Mouse (Mus musculus) ovary, adult 18-20 months (tissue): ENCODE results near the gene 1700102P08Rik.
A peak's percentile ranks its signal among the peaks of the same experiment; 100 is the strongest.

Experiments used
- DNase-seq: peaks from one replicate; pipeline ENCODE4 v3.0.0; 2022; ENCODE audit warnings: low spot score, mixed read lengths

1700102P08Rik gene

DNA sequence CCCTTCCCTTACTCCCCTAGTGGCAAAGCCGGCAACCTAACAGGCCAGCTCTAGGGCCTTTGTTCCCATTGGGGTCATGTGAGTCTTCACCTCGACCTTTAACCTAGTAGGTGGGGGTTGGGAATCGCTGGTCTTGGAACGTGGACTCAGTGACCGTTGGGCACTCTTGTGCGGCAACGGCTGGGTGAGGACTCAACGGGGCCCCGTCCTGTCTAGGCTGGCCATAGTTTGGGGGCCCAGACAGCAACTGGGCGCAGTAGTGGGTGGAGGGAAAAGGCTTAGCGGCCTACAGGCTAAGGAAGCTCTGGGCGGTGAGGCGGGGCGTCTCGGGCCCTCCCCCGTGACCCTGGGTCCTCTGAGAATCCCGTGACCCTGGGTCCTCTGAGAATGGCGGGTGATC is at the start of gene 1700102P08Rik:
Gene 1700102P08Rik (plus strand): TSS at position 130 of the 400 bp plus-strand sequence.
- DNase-seq: no peak

DNA sequence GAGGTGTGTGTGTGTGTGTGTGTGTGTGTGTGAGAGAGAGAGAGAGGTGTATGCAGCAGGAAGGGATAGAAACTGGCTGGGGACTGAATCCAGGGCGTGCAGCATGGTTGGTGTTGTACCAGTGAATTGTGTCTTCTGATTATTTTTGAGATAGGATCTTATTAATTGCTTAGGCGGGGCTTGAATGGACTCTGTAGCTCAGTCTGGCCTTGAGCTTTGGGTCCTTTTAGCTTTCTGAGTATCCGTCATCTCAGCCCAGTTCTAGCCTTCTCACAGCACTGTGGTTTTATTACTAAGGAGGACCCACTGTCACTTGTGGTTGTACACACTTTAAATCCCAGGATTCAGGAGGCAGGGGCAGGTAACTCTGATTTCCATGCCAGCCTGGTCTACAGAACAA is 49.3 kb upstream of the 1700102P08Rik start:
- no peak for DNase-seq

DNA sequence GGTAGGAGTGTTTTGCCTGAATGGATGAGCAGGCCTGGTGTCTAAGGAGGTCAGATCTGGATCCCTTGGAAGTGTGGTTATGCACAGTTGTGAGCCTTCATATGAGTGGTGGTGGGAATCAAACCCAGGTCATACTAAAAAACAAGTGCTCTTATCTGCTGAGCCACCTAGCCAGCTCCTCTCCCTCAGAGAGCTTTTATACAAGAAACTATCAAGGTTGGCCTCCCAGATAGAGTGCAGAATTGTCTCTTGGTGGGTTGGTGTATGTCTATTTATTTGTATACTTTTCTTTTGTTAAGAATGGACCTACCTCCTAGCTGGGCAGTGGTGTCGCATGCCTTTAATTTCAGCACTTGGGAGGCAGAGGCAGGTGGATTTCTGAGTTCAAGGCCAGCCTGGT is 48.8 kb upstream of the 1700102P08Rik start:
- DNase-seq: no peak

DNA sequence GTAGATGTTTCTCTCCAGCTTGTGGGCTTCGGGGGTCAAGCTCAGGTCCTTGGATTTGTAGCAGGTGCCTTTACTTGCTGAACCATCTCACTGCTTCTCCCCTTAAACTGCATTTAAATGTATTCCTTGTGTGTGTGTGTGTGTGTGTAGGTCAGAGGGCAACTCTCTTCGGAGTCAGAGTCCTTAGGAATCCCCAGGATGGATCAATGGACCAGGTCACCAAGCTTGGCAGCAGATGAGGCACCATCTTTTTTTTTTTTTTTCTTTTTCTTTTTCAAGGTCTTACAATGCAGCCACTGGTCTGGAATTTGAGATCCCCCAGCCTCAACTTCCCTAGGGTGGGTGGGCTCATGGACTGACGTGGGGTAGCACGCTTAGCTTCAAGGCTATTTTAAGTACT is 48.1 kb upstream of the 1700102P08Rik start:
- DNase-seq: no peak

DNA sequence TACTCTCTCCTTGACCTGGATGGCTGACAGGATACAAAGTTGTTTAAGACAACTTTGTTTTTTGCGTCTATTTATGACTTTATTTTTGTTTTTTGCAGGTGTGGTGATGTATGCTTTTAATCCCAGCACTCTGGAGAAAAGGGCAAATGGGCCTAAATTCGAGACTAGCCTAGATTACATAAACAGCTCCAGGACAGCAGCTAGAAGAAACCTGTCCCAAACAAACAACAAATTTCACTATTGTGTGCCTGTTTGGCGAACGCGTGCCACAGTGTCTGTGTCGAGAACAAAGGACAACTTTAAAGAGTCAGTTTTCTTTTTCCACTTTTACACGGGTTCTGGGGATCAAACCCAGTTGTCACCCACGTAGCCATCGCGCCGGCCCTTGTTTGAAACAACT is 45.6 kb upstream of the 1700102P08Rik start:
- no peak for DNase-seq

DNA sequence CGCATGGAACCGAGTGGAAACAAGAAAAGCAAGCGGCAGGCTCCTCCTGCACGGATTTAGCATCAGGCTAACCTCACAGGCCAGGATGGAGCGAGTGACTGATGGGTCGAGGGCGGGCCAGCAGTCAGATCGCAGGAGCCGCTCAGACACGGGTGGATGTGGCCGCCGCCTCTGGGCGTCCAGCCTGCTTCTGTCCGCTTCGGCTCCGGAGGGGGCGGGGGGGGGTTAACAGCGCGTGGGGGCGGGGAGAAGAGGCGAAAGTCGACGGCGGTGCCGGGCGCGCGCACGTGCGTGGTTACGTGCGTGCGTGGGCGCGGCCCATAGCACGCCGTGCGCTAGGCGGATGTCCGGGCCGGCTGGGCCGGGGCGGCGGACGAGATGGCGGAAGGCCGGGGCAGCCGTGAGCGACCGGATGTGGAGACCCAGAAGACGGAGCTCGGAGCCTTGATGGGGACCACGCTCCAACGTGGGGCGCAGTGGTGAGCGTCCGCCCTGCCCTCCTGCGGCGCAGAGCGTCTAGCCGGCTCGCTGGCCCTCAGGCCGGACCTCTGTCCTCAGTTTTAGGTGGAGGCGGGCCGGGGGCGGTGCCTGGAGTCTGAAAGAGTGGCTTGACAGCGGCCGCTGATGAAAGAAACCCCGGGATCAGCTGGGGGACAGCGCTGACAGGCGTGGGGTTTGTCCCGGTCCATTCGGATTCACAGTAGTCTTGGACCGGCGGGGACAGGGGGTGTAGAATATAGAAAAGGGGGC is 44.9 kb upstream of the 1700102P08Rik start, which contains the start of gene Usp4:
Gene Usp4 (plus strand): TSS at position 314 of the 750 bp plus-strand sequence.
- DNase-seq: peak; percentile 80

DNA sequence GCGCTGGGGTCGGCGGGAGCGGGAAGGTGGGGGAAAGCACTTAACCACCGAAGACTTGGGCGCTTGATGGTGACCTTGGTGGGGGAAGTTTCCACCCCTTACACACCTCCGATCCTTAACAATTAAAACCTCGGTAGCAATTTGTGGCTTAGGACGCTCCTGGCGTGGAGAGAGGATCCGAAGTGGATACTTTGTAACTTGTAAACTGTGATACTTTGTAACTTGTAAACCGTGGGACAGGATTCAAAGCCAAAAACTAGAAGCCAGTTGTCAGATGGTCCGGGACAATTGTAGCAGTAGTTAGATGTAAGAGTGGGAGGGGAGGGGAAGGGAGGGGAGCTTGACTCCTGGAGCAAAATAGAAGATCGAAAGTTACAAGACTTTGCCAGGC is 44.3 kb upstream of the 1700102P08Rik start:
- no peak for DNase-seq

DNA sequence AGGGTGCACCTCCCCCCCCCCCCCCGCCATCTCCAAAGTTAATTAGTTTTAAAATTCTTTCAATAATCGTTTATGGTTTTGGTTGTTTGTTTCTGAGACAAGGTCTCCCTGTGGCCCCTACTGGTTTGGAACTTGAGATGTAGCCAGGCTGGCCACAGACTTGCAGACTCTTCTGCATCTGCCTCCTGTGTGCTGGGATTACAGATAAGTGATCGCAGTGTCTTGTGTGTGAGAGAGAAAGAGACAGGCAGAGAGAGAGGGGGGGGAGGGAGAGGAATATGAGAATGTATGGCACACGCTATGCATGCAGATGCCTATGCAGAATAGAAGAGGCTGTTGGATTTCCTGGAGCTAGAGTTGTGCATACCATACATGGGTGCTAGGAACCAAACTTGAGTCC is 42.9 kb upstream of the 1700102P08Rik start:
- DNase-seq: no peak

DNA sequence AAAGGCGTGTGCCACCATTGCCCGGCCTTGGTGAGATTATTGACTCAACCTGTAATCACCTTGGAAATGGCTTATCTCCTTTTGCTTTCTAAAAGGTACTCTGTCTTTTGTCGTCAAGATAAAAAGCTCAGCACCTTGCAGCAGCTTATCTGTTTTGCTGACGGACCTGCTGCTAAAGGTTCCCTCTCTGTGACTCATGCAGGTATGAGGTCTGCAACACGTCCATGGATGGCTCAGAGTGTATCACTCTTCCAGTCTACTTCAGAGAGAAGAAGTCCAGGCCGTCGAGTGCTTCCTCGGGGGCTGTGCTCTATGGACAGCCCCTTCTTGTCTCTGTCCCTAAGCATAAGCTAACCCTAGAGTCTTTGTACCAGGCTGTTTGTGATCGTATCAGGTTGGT is 14.4 kb upstream of the 1700102P08Rik start:
- no peak for DNase-seq

DNA sequence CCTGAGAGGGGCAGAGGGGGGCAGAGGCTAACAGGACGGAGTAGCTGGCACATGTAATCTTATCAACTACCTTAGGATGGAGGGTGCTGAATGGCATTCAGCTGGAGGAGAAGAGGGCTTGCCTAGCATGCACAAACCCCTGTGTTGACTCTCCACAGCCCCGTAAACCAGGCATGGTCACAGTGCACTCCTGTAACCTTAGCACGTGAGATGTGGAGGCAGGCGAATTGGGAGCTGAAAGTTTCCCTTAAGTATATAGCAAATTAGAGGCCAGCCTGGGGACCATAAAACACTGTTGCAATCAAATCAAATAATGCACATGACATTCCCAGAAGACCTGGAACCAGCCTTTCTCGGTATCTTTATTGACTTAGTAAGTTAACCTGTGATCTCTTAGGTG is 13.9 kb upstream of the 1700102P08Rik start:
- no peak for DNase-seq

DNA sequence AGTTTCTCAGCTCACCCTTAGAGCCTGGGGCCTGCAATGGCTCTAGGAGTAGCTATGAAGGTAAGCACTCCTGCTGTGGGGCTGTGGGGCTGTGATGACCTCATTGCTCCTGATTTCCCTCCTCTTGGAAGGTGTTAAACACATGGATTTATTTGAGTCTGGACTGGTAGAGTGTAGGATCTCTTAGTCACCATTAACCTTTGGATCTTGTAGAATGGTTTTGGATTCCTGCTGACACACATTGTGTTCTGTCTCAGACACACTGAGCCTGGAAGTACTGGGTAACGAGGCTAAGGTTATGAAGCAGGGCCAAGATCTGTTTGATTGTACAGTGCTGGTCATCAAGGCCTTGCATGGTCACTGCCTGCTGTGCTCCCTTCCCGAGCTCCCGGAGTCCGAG is 13.3 kb upstream of the 1700102P08Rik start:
- DNase-seq: no peak

DNA sequence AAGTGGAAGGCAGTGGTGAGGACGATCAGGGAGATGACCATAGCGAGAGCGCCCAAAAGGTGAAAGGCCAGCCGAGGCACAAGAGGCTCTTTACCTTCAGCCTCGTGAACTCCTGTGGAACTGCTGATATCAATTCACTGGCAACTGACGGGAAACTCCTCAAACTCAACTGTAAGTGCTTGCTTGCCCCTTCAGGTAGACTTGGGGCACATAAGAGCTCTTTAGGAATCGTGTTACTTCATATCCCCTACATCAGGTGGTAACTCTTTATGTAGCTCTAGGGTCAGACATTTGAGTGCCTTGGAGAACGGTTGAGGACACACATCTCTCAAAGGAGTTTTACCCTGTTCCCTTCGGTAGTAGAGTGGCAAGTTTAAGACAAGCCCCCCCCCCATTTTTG is 11.2 kb upstream of the 1700102P08Rik start:
- DNase-seq: no peak

DNA sequence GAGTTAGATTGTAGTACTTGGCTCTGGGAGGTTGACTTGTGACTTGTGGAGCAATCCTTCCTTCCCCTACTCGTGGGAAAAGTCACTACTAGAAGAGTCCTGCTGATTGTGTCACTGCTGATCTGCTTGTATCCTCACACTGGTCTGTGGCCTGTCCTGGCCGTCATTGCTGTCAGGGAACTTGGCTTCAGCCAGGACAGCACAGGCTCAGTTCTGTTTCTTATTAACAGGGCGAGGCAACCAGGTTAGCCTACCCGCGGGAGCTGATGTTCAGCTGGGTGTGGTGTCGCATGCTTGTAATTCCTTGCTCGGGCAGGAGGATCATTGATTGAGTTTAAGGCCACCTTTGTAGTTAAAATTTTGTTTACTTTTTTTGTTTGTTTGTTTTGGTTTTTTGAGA is 7.6 kb upstream of the 1700102P08Rik start:
- no peak for DNase-seq

DNA sequence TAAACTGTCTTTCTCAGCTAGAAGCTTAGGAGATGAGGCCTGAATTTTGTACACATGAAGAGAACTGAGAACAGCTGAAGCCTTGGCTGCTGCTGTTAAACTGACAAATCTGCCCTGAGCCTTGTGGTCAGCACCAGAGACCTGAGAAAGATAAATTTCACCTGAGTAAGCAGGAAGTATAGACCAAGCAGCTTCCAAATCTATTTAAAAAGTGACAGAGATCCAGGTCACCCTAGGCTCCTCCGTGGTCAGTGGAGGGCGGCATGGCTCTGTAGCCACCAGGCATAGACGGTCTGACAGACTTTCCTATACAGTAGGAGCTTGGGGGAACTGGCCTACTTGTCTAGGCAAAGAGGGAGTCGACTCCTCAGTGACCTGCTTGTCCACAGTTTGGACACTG is 5.8 kb upstream of the 1700102P08Rik start:
- DNase-seq: no peak

DNA sequence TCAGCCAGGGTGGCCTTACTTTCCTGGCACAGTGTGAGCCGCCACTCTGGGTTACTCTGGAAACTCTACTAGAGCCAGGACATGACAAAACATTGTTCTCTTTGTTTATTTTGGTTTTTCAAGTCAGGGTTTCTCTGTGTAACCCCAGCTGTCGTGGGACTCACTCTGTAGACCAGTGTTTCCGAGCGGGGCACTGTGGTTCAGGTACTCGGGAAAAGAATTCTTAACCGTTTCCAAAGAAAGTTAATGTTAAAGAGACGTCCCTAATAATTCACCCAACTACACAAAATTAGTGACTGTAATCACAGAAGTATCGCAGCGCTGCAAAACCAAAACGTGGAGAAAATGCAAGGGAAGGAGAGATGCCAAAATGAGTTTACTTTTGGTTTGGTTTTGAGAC is 4.0 kb upstream of the 1700102P08Rik start:
- no peak for DNase-seq

DNA sequence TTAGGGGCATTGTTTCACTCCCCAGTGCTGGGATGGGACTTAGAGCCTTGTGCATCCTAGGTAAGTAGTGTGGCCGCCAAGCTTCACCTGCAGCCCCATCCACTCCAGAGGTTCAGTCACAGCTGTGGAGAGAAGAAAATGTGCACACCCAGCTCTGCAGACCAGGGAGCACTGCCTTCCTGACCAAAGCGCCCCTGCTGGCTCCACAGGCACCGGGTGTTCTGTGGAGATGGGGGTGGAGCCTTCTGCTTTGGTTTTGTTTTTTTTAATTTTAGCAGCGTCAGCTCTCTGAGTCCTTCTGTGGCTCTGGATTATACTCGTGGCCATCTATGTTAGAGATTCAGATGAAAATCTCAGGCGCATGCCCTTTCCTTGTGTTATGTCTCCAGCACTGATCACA is 3.4 kb upstream of the 1700102P08Rik start:
- DNase-seq: no peak

DNA sequence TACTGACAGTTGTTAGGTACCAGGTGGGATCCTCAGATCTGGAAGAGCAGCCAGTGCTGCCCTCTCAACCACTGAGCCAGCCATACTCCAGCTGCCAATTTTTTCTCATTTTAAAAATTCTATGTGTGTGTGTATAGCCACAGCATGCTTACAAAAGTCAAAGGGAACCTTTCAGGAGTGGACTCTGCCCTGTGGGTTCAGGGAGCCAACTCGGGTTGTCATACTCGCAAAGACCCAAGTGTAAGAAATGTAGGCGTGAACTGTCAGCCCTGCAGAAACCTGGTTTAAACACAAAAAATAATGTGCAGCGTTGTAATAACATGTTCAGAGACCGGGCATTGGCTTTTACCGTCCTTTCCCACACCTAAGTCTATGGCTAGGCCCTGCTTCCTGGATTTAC is 1.6 kb downstream of the 1700102P08Rik start:
- DNase-seq: no peak

DNA sequence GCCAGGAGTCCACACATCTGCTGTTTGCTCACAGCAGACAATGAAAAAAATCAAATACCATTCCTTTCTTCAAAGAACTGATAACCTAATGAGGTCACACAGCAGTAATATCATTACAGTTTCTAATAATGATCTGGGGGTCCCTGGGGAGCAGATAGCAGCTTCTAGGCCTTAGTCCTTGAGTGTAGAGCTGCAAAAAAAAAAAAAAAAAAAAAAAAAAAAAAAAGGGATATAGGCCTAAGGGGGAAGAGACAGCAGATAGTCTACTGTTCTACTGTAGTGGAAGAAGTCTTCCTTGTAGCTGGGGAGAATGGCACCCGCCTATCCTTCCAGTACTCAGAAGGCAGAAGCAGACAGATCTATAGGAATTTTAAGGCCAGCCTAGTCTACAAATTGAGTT is 2.8 kb downstream of the 1700102P08Rik start:
- no peak for DNase-seq

DNA sequence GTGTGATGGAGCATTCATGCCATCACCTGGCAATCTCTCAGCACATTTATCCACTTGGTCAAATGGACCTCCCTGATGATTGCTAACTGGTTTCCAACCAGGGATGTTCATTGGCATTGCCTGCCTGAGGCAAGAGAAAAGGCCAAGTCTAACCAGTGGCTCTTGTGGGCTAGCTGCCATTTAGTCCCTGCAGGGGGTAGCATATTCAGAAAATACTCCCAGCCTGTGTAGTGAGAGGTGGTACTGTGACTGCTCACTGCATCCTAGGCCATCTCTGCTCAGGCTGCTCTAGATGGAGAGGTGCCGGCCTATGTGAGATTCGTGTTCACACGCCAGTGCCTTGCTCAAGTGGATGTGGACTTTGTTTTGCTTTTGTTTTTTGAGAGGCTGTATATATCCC is 5.7 kb downstream of the 1700102P08Rik start:
- DNase-seq: no peak

DNA sequence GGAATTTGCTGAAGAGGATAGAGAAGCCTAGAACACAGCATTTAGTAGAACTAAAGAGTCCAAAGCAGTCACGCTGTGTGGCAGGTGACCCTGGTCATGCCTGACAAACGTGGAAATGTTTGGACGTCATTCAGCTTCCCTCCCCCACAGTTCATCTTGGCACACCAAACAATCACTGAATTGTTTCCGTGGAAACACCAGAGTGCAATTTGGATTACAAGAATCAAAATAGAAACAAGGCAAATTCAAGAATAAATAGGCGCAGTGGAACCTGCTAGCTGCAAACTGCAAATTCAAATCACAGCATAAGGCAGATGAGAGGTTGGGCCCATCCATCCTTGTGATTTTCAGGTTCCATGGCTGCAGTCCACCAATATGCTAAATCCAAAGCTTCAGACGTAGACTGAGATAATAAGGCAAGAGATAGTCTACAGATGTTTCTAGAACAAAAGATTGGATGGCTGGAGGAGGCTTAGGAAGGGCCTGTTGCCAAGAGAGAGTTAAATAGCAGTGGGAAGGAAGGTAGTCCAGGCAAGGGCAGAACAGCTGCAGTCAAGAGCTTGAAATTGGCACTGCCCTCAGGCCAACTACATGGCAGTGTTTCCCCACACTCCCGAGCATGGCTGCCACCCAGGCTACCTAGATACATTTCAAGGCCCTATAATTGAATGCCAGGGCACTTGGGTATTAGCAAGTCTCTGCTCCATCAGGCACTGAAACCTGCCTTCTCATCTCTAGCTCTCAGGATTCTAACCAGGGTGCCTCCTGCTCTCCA is 8.8 kb downstream of the 1700102P08Rik start:
- DNase-seq: no peak

DNA sequence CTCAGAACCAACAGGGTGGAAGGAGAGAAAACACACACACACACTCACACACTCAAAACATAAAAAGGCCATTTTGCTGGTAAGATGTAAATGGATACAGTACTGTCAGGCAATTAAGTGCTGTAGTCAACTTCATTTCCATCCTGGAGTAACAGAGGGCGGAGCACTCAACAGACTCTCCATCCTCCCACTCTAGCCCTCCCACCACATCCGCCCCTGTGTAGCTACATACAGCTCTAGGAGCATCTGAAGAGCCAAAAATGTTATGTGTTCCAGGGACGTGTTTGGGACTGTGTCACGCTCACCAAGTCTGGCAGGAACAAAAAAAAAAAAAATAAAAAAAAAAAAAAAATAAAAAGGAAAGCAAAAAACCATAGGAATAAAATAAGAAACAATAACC is 10.5 kb downstream of the 1700102P08Rik start:
- DNase-seq: no peak

DNA sequence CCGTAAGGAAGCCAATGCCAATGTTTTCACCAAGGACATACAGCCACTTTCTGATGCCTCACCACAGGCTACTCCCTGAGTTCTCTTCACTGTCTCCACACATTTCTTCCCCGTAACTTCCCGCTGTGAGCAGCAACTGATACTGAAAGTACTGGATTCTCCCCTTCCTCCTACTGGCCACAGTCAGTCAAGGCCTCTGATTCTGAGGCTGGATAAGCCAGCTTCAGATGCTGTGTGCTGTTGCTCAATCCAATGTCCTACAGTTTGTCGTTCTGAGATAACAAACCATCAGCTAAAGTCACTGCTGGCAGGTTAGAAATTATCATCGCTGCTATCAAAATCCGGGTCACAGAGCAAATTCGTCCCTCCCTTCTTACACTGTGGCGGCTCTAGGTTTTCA is 11.8 kb downstream of the 1700102P08Rik start:
- no peak for DNase-seq

DNA sequence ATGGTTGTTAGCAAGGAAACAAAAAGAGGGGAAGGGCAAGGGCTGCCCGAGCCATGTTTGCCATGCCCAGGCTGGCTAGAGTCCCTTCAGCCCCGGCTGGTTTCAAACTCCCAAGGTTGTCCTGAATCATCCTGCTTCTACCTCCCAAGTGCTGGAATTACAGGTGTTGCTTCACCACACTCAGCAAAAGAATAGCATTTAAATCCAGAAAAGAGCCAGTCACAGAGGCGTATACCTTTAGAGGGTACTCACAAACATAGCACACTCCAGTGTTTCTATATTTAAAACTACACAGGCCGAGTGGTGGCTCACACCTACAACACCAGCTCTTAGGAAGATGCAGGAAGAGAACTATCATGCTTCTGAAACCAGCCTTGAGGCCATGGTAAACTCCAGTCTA is 16.9 kb downstream of the 1700102P08Rik start:
- no peak for DNase-seq
